Mouse (Mus musculus): Measurements from ENCODE around the gene Chrm3. TPM values are rescaled to one million over a fixed set of nuclear protein-coding genes. Genes with fewer than 3 reads are reported as not detected.
A peak's percentile ranks its signal among the peaks of the same experiment; 100 is the strongest.

The Chrm3 gene
- polyA plus RNA-seq, 1 experiment from 2014 or later = 0.06 TPM

- Histone ChIP-seq H3K27me3 (ENCODE audit: low read depth, poor library complexity, severe bottlenecking) (no peaks in the 10 kb centered on the region), H3K9me3 (replicated peaks) (no peaks in the 10 kb centered on the region), H3K4me1 (no peaks in the 10 kb centered on the region), H3K36me3 (no peaks in the 10 kb centered on the region), H3K27ac (replicated peaks) (no peak overlapping the region), H3K4me3 (no peak overlapping the region)
- 59% methylated on average over 1 of the region's 1 CpGs for WGBS
- DNase-seq (ENCODE audit: low spot score) = no peak
Observed at GRCm38 (mm10) chr13:10109542-10109941, 251.1 kb downstream of the Chrm3 start.

- Histone ChIP-seq H3K4me3 (no peak overlapping the region), H3K27ac (replicated peaks) (no peak overlapping the region), H3K4me1 (no peaks in the 10 kb centered on the region), H3K27me3 (ENCODE audit: low read depth, poor library complexity, severe bottlenecking) (no peaks in the 10 kb centered on the region), H3K36me3 (no peaks in the 10 kb centered on the region), H3K9me3 (replicated peaks) (no peaks in the 10 kb centered on the region)
- no peak for DNase-seq (ENCODE audit: low spot score)
- WGBS = 89% methylated on average over 7 of the region's 7 CpGs
Observed at GRCm38 (mm10) chr13:10107331-10107730, 253.3 kb downstream of the Chrm3 start.

- WGBS = 72% methylated on average over 4 of the region's 4 CpGs
- Histone ChIP-seq H3K36me3 (no peaks in the 10 kb centered on the region), H3K9me3 (replicated peaks) (no peaks in the 10 kb centered on the region), H3K4me1 (no peaks in the 10 kb centered on the region), H3K27ac (replicated peaks) (no peak overlapping the region), H3K4me3 (no peak overlapping the region), H3K27me3 (ENCODE audit: low read depth, poor library complexity, severe bottlenecking) (no peaks in the 10 kb centered on the region)
- no peak for DNase-seq (ENCODE audit: low spot score)
Observed at GRCm38 (mm10) chr13:10090778-10091177, 269.9 kb downstream of the Chrm3 start.

GRCm38 (mm10) chr13:10086336-10086735 lies 274.3 kb downstream of the Chrm3 start:
- H3K27me3 ChIP-seq (ENCODE audit: low read depth, poor library complexity, severe bottlenecking) = no peaks in the 10 kb centered on the region
- H3K36me3 ChIP-seq = no peaks in the 10 kb centered on the region
- no peak overlapping the region for H3K4me3 ChIP-seq
- H3K9me3 ChIP-seq (replicated peaks) = no peaks in the 10 kb centered on the region
- no peak overlapping the region for H3K27ac ChIP-seq (replicated peaks)
- no peak for DNase-seq (ENCODE audit: low spot score)
- no peaks in the 10 kb centered on the region for H3K4me1 ChIP-seq
- 96% methylated on average over 6 of the region's 6 CpGs for WGBS

- no peaks in the 10 kb centered on the region for H3K4me1 ChIP-seq
- no peaks in the 10 kb centered on the region for H3K27me3 ChIP-seq (ENCODE audit: low read depth, poor library complexity, severe bottlenecking)
- no peak for DNase-seq (ENCODE audit: low spot score)
- 81% methylated on average over 6 of the region's 6 CpGs for WGBS
- no peaks in the 10 kb centered on the region for H3K36me3 ChIP-seq
- no peak overlapping the region for H3K27ac ChIP-seq (replicated peaks)
- no peak overlapping the region for H3K4me3 ChIP-seq
- H3K9me3 ChIP-seq (replicated peaks) = no peaks in the 10 kb centered on the region
Observed at GRCm38 (mm10) chr13:10081896-10082426, 278.7 kb downstream of the Chrm3 start.

DNA sequence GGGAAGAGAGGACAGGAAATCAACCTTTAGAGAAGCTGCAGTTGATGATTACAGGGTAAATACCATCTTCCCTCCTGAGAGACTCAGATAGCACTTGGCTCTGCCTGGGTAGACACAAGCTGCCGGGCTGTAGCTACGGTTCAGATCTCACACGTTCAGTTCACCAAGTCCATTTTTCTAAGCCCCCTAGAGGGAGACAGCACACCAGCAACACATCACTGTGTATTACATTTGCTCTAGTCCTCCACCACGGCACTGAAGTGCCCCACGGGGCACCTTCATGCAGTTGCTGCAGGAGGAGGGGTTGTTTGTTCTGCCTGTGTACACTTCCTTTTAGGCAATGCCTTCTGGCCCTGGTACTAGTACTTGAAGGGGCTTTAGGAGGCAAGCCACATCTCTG lies 289.5 kb downstream of the Chrm3 start:
- Histone ChIP-seq H3K36me3 (no peaks in the 10 kb centered on the region), H3K27me3 (ENCODE audit: low read depth, poor library complexity, severe bottlenecking) (no peaks in the 10 kb centered on the region), H3K9me3 (replicated peaks) (no peaks in the 10 kb centered on the region), H3K27ac (replicated peaks) (no peak overlapping the region), H3K4me1 (no peaks in the 10 kb centered on the region), H3K4me3 (no peak overlapping the region)
- 57% methylated on average over 5 of the region's 5 CpGs for WGBS
- DNase-seq (ENCODE audit: low spot score) = peak; percentile 13

DNA sequence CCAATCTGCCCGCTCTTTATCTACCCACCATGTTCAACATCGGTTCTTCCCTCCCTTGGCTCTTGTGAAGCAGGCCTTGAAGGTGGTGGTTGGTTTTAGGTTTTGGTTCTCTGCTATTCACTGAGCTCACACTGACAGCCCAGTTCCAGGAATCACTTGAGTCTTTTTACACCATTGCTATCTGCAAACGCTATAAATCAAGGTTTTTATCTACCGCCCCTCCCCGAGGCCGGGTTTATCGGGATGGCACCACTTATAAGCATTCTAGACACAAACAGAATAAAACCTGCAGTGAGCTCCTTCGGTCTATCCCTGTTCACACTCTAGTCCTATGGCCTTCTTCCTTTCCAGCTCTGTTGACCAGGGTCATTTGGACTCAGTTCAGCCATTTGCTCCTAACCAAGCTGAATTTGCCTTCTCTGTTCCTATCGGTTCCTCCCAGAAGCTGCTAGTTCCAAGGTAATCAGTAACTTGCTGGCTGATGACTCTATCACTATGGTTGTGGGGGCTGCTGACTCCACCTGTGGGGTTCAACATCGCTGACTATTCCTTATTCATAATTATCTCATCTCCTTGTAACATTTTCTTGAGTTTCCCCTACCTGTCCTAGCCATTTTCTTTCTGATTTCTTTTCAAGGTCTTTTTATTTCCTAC lies 291.6 kb downstream of the Chrm3 start:
- Histone ChIP-seq H3K4me1 (no peaks in the 10 kb centered on the region), H3K4me3 (no peak overlapping the region), H3K36me3 (no peaks in the 10 kb centered on the region), H3K27me3 (ENCODE audit: low read depth, poor library complexity, severe bottlenecking) (no peaks in the 10 kb centered on the region), H3K27ac (replicated peaks) (no peak overlapping the region), H3K9me3 (replicated peaks) (no peaks in the 10 kb centered on the region)
- WGBS = 90% methylated on average over 10 of the region's 10 CpGs
- DNase-seq (ENCODE audit: low spot score) = no peak

GRCm38 (mm10) chr13:10066829-10067618 lies 293.6 kb downstream of the Chrm3 start:
- Histone ChIP-seq H3K36me3 (no peaks in the 10 kb centered on the region), H3K27ac (replicated peaks) (no peak overlapping the region), H3K9me3 (replicated peaks) (no peaks in the 10 kb centered on the region), H3K27me3 (ENCODE audit: low read depth, poor library complexity, severe bottlenecking) (no peaks in the 10 kb centered on the region), H3K4me3 (no peak overlapping the region), H3K4me1 (no peaks in the 10 kb centered on the region)
- 88% methylated on average over 12 of the region's 12 CpGs for WGBS
- no peak for DNase-seq (ENCODE audit: low spot score)

DNA sequence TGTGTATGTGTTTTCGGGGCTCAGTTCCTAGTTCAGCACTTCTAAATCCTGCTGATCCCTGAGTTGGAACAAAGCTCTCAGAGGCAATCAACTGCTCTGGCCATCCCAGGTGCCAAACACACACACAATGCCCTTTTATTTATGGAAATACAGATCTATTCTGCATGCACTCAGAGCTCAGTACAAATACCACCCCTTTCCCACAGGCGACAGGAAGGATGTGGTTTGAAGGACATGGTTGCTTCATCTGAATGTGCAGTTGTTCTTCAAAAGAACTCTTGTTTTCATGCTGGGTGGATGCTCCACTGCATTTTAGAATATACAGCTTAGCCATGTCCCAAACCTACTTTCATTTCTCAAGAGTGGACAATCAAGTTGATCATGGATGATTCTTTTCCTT lies 294.9 kb downstream of the Chrm3 start:
- Histone ChIP-seq H3K4me1 (no peaks in the 10 kb centered on the region), H3K27ac (replicated peaks) (no peak overlapping the region), H3K27me3 (ENCODE audit: low read depth, poor library complexity, severe bottlenecking) (no peaks in the 10 kb centered on the region), H3K4me3 (no peak overlapping the region), H3K36me3 (no peaks in the 10 kb centered on the region), H3K9me3 (replicated peaks) (no peaks in the 10 kb centered on the region)
- 56% methylated on average over 2 of the region's 2 CpGs for WGBS
- no peak for DNase-seq (ENCODE audit: low spot score)

DNA sequence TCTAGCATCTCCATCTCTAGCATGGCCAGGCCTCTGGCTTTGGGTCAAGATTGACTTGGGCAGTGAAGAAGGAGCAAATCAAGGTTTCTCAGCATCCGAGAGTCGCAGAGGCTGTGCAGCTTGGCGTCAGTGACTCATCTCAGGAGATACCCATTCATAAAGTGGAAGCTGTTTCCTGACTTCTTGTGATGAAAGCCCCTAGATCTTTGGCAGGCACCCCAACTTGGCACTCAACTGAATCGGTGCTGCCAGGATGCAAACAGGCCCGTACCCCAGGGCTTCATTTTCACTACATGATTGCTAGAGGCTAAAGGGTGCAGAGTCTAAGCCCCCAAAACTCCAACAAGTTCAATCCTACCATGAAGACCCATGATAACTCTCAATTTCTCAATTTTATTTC lies 298.0 kb downstream of the Chrm3 start:
- Histone ChIP-seq H3K27me3 (ENCODE audit: low read depth, poor library complexity, severe bottlenecking) (no peaks in the 10 kb centered on the region), H3K27ac (replicated peaks) (no peak overlapping the region), H3K9me3 (replicated peaks) (no peaks in the 10 kb centered on the region), H3K36me3 (no peaks in the 10 kb centered on the region), H3K4me1 (no peaks in the 10 kb centered on the region), H3K4me3 (no peak overlapping the region)
- 86% methylated on average over 5 of the region's 5 CpGs for WGBS
- no peak for DNase-seq (ENCODE audit: low spot score)

DNA sequence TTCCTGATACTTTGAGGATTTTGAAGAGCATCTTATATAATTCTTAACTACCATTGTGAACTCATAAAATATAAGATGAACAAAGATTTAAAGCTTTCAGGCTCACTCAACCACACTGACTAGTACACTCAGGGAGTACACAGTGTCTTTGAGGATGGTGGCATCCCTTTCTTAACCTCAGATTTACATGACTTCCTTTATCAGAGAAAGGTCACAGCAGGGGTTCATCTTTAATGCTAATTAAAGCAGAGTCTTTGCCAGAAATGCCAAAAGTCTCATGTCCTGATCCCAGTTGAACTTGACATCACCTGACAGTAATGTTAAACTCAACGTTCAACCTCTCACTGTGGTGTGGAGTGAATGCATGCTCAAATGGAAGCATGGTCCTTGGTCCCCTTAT lies 301.7 kb downstream of the Chrm3 start:
- no peak for DNase-seq (ENCODE audit: low spot score)
- whole genome bisulfite sequencing = 68% methylated on average over 1 of the region's 1 CpGs
- H3K27ac ChIP-seq (replicated peaks) = no peak overlapping the region
- no peaks in the 10 kb centered on the region for H3K27me3 ChIP-seq (ENCODE audit: low read depth, poor library complexity, severe bottlenecking)
- no peaks in the 10 kb centered on the region for H3K4me1 ChIP-seq
- H3K4me3 ChIP-seq = no peak overlapping the region
- no peaks in the 10 kb centered on the region; the same call in 1 of the 2 replicates for H3K9me3 ChIP-seq (replicated peaks)
- H3K36me3 ChIP-seq = no peaks in the 10 kb centered on the region

DNA sequence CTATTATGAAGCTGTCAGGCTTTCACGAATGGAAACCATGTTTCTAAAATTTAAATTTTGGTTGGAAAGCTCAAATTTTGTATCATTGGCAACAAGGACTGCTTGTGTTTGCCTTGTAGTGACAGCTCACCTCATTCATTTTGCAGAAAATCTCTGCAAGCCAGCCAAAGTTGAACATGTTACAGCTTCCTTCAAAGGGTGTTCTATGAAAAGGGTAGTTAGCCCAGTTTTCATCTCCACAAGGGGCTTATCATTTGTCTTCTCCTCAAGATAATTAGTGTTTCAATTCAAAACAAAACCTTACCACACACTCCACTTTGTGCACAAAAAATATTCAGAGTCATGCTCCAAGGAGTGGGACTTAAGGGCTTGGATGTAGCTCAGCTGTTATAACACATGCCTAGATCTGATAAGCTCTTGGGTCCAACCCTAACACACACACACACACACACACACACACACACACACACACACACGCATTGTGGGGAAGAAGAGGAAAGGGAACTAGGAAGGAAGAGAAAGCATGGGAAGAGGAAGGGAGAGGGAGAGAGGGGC lies 302.9 kb downstream of the Chrm3 start:
- Histone ChIP-seq H3K36me3 (no peaks in the 10 kb centered on the region), H3K27me3 (ENCODE audit: low read depth, poor library complexity, severe bottlenecking) (no peaks in the 10 kb centered on the region), H3K4me3 (no peak overlapping the region), H3K27ac (replicated peaks) (no peak overlapping the region), H3K9me3 (replicated peaks) (no peaks in the 10 kb centered on the region; the same call in 1 of the 2 replicates), H3K4me1 (no peaks in the 10 kb centered on the region)
- WGBS = 71% methylated on average over 2 of the region's 2 CpGs
- no peak for DNase-seq (ENCODE audit: low spot score)

DNA sequence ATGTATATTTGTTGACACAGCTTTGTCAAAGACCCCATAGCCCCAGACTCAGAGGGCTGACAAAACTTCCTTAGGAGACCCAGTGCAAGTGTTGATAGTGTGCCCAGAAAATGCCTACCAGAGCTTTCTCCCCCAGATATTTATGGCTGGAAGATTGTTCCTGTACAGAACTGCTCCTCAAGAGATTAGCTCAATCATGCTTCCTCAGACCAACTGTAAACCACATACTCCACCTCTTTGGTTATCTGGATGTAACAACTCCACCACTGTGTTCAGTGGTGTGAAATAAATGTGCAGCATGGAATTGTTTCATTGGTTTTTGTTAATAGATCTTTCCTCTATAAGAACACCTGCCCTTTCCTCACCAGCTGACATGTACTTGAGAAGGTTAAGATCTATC lies 306.6 kb downstream of the Chrm3 start:
- no peak for DNase-seq (ENCODE audit: low spot score)
- no peaks in the 10 kb centered on the region for H3K4me1 ChIP-seq
- H3K27ac ChIP-seq (replicated peaks) = no peak overlapping the region
- H3K27me3 ChIP-seq (ENCODE audit: low read depth, poor library complexity, severe bottlenecking) = no peaks in the 10 kb centered on the region
- H3K36me3 ChIP-seq = no peaks in the 10 kb centered on the region
- no peak overlapping the region for H3K4me3 ChIP-seq
- no peaks in the 10 kb centered on the region; the same call in 1 of the 2 replicates for H3K9me3 ChIP-seq (replicated peaks)

All from midbrain, embryonic 10.5 days (tissue).